Mouse (Mus musculus): ENCODE measurements around the gene Ptp4a2. TPM values are rescaled to one million over a fixed set of nuclear protein-coding genes. Genes with fewer than 3 reads are reported as not detected.
A peak's percentile ranks its signal among the peaks of the same experiment; 100 is the strongest.

Ptp4a2 gene
- polyA plus RNA-seq, 1 experiment from 2014 or later = 355 TPM

GRCm38 (mm10) chr4:129783506-129783905 lies 27.5 kb upstream of the Ptp4a2 start:
- no peak overlapping the region for H3K4me3 ChIP-seq
- WGBS = 83% methylated on average over 5 of the region's 5 CpGs
- H3K36me3 ChIP-seq = no peaks in the 10 kb centered on the region
- no peak for ATAC-seq (ENCODE audit: insufficient number of reproducible peaks, low FRiP score, low TSS enrichment, low read depth)
- no peaks in the 10 kb centered on the region for H3K9me3 ChIP-seq
- peaks cover 19% of the 10 kb centered on the region for H3K4me1 ChIP-seq
- no peak overlapping the region for H3K9ac ChIP-seq
- H3K4me2 ChIP-seq = no peak overlapping the region
- H3K27ac ChIP-seq = no peak overlapping the region
- H3K27me3 ChIP-seq = no peaks in the 10 kb centered on the region

DNA sequence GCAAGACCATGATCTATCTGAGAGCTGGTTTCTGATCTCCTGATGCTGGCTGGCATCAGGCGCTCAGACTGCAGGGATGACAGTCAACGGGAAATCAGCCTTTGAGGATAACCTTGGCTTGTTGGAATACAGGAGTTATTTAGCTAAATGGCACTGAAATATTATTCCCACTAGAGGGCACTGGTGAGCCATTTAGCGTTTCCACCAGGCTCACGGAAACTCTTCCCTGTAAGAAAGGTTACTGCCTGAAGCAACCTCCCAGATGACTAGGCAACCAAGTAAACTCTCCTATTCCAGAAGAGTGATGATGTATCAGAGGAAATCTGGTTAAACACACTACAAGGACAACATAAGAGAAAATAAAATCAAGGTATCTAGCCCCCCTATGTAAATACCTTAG lies 25.8 kb upstream of the Ptp4a2 start:
- Histone ChIP-seq H3K9ac (no peak overlapping the region), H3K4me1 (peaks cover 22% of the 10 kb centered on the region), H3K9me3 (no peaks in the 10 kb centered on the region), H3K4me3 (no peak overlapping the region), H3K27me3 (no peaks in the 10 kb centered on the region), H3K4me2 (no peak overlapping the region), H3K36me3 (no peaks in the 10 kb centered on the region), H3K27ac (no peak overlapping the region)
- no peak for ATAC-seq (ENCODE audit: insufficient number of reproducible peaks, low FRiP score, low TSS enrichment, low read depth)
- WGBS = 4% methylated on average over 4 of the region's 4 CpGs

GRCm38 (mm10) chr4:129788693-129789092 lies 22.3 kb upstream of the Ptp4a2 start:
- Histone ChIP-seq H3K4me3 (no peak overlapping the region), H3K4me2 (no peak overlapping the region), H3K27me3 (no peaks in the 10 kb centered on the region), H3K36me3 (no peaks in the 10 kb centered on the region), H3K27ac (no peak overlapping the region), H3K4me1 (peaks cover 9% of the 10 kb centered on the region), H3K9ac (no peak overlapping the region), H3K9me3 (no peaks in the 10 kb centered on the region)
- 0 out of 2 replicates have a peak, but pooled peaks have one; percentile 30 for ATAC-seq (ENCODE audit: insufficient number of reproducible peaks, low FRiP score, low TSS enrichment, low read depth)
- 21% methylated on average over 8 of the region's 8 CpGs for WGBS

DNA sequence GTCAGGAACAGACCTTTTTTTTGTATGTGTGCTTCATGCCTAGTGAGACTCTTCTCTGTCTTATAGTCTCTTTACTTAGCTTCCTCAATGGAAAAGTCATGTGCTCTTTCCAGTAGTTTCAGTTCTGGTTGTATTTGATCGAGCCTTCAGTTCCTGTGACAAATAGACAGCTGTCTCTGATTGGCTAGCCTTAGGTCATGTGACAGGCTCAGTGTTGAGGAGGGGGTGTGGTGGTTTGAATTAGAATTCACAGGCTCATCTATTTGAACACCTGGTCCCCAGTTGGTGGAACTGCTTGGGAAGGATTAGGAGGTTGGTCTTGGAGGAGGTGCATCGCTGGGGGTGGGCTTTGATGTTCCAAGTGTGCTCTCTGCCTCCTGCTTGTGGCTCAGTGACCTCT lies 21.4 kb upstream of the Ptp4a2 start:
- Histone ChIP-seq H3K27me3 (no peaks in the 10 kb centered on the region), H3K4me1 (peaks cover 18% of the 10 kb centered on the region), H3K9me3 (no peaks in the 10 kb centered on the region), H3K4me3 (no peak overlapping the region), H3K9ac (no peak overlapping the region), H3K4me2 (no peak overlapping the region), H3K36me3 (no peaks in the 10 kb centered on the region), H3K27ac (no peak overlapping the region)
- 91% methylated on average over 2 of the region's 2 CpGs for WGBS
- ATAC-seq (ENCODE audit: insufficient number of reproducible peaks, low FRiP score, low TSS enrichment, low read depth) = no peak

DNA sequence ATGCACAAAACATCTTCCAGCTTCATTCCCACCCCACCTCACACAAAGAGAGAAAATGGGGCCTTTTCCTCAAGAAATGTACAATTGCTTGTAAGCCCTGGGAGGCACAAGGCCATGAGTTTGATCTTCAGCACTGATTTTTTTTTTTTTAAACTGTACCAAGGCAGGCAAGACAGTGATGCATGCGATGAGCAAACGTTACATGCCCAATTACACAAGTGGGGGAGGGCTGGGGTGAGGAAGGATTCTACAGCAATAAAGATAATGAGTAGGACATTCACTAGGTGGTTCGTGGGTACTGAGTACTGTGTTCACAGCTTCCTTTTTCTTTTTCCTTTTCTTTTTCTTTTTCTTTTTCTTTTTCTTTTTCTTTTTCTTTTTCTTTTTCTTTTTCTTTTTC lies 20.5 kb upstream of the Ptp4a2 start:
- Histone ChIP-seq H3K27me3 (no peaks in the 10 kb centered on the region), H3K4me1 (peaks cover 27% of the 10 kb centered on the region), H3K4me2 (no peak overlapping the region), H3K9me3 (no peaks in the 10 kb centered on the region), H3K27ac (no peak overlapping the region), H3K9ac (no peak overlapping the region), H3K4me3 (no peak overlapping the region), H3K36me3 (no peaks in the 10 kb centered on the region)
- no peak for ATAC-seq (ENCODE audit: insufficient number of reproducible peaks, low FRiP score, low TSS enrichment, low read depth)
- 70% methylated on average over 3 of the region's 3 CpGs for WGBS

GRCm38 (mm10) chr4:129791399-129791798 lies 19.6 kb upstream of the Ptp4a2 start:
- peaks cover 35% of the 10 kb centered on the region for H3K4me1 ChIP-seq
- no peak overlapping the region for H3K4me2 ChIP-seq
- H3K27ac ChIP-seq = no peak overlapping the region
- ATAC-seq (ENCODE audit: insufficient number of reproducible peaks, low FRiP score, low TSS enrichment, low read depth) = no peak
- H3K9ac ChIP-seq = no peak overlapping the region
- H3K9me3 ChIP-seq = no peaks in the 10 kb centered on the region
- H3K36me3 ChIP-seq = no peaks in the 10 kb centered on the region
- no peaks in the 10 kb centered on the region for H3K27me3 ChIP-seq
- no peak overlapping the region for H3K4me3 ChIP-seq
- 30% methylated on average over 1 of the region's 1 CpGs for WGBS

GRCm38 (mm10) chr4:129792666-129793202 lies 18.3 kb upstream of the Ptp4a2 start:
- Histone ChIP-seq H3K4me2 (no peak overlapping the region), H3K27me3 (no peaks in the 10 kb centered on the region), H3K9ac (no peak overlapping the region), H3K9me3 (no peaks in the 10 kb centered on the region), H3K36me3 (no peaks in the 10 kb centered on the region), H3K27ac (no peak overlapping the region), H3K4me3 (no peak overlapping the region), H3K4me1 (peaks cover 36% of the 10 kb centered on the region)
- 89% methylated on average over 7 of the region's 7 CpGs for WGBS
- no peak for ATAC-seq (ENCODE audit: insufficient number of reproducible peaks, low FRiP score, low TSS enrichment, low read depth)

DNA sequence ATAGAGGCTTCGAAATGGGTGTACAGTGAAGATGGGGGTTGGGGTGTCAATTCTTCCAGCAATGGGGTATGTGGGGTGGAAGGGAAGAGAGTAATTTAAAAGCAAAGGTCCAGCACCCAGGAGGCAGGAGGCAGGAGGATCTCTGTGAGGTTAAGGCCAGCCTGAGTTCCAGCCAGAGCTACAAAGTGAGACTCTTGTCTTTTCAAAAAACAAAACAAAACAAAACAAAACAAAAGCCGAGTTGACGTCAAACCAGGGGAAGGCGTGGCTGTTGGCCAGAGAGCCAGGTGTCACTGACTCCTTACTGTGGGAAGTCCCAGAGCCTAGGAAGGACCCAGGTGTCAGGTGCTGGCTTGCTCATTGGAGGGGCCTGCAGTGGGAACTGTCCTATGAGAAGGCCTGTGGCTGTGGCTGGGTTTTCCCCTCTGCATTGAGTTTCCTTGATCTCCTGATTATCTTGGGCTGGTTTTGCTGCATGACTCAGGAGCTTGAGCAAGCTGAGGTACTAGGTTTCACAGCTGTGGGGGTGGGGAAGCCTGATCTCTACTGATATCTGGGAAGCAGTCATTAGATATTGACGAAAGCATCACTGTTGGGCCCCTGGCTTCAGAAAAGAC lies 17.2 kb upstream of the Ptp4a2 start:
- Histone ChIP-seq H3K4me1 (peaks cover 34% of the 10 kb centered on the region), H3K36me3 (no peaks in the 10 kb centered on the region), H3K27me3 (no peaks in the 10 kb centered on the region), H3K4me3 (no peak overlapping the region), H3K9me3 (no peaks in the 10 kb centered on the region), H3K4me2 (no peak overlapping the region), H3K9ac (no peak overlapping the region), H3K27ac (no peak overlapping the region; the same call in 1 of the 2 replicates)
- WGBS = 65% methylated on average over 5 of the region's 5 CpGs
- no peak for ATAC-seq (ENCODE audit: insufficient number of reproducible peaks, low FRiP score, low TSS enrichment, low read depth)

DNA sequence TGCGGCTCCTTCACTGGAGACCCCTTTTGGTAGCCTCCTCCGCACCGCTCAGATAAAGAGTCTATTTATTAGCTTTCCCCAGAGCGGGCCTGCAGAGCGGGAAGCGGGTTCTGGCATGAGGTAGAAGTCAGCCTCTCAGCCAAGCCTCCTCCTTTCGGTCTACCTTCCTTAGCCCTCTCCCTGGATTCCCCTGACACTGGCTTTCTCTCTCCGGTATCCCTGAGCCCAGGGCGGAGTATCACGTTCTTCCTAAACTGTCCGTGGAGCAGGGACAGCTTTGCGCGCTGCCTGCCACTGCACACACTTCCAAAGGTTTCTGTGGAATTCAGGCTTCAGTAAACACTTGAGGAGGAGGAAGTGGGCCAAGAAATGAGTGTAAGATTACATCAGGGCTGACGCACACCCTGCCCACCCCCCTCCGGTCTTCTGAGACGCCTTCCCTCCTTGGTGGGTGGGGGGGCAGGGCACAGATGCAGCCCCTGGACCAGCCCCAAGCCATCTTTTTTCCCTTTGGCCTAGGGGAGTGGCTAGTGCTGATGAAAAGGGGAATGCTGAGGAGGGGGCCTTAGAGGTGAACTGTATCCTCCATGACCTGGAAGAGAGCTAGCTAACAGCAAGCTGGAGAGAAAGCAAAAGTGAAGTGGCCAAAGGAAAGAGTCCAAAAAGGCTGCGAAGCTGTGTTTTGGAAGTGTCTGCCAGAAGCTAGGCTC lies 15.7 kb upstream of the Ptp4a2 start:
- peak overlapping the region; percentile 38 for H3K4me2 ChIP-seq
- peaks cover 34% of the 10 kb centered on the region for H3K4me1 ChIP-seq
- peak; percentile 76 for ATAC-seq (ENCODE audit: insufficient number of reproducible peaks, low FRiP score, low TSS enrichment, low read depth)
- H3K9me3 ChIP-seq = no peaks in the 10 kb centered on the region
- H3K36me3 ChIP-seq = no peaks in the 10 kb centered on the region
- no peaks in the 10 kb centered on the region for H3K27me3 ChIP-seq
- 6% methylated on average over 17 of the region's 17 CpGs for WGBS
- peak overlapping the region; percentile 19 for H3K4me3 ChIP-seq
- 0 out of 2 replicates have a peak overlapping the region, but pooled peaks have one; percentile 8 for H3K9ac ChIP-seq
- H3K27ac ChIP-seq = peak overlapping the region; percentile 92

- no peaks in the 10 kb centered on the region for H3K27me3 ChIP-seq
- no peak overlapping the region for H3K9ac ChIP-seq
- H3K36me3 ChIP-seq = no peaks in the 10 kb centered on the region
- H3K27ac ChIP-seq = peak overlapping the region; percentile 92
- ATAC-seq (ENCODE audit: insufficient number of reproducible peaks, low FRiP score, low TSS enrichment, low read depth) = no peak
- H3K4me2 ChIP-seq = peak overlapping the region; percentile 38
- H3K9me3 ChIP-seq = no peaks in the 10 kb centered on the region
- WGBS = 32% methylated on average over 8 of the region's 8 CpGs
- peaks cover 34% of the 10 kb centered on the region for H3K4me1 ChIP-seq
- H3K4me3 ChIP-seq = peak overlapping the region; percentile 19
Measured at GRCm38 (mm10) chr4:129795861-129796260, 15.2 kb upstream of the Ptp4a2 start.

DNA sequence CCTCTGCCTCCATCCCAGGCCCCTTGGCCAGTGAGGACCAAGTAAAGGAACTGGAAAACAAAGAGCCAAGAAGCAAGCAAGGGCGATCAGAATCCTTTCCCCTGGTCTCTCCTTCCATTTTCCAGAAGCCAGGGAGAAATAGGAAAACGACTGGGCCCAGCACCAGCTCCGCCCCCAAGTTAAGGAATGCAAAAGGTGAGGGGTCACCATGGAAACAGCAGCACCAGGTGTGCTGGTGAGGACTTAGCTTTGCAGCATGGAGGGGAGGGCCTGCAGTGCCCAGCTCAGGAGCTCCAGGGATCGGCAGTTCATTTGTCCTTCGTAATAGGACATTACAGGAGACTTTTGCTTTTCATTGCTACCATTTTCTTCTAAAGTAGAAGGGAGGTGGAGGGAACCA lies 13.0 kb upstream of the Ptp4a2 start:
- Histone ChIP-seq H3K9me3 (no peaks in the 10 kb centered on the region), H3K4me2 (no peak overlapping the region), H3K4me3 (no peak overlapping the region), H3K27ac (no peak overlapping the region), H3K36me3 (no peaks in the 10 kb centered on the region), H3K27me3 (no peaks in the 10 kb centered on the region), H3K9ac (no peak overlapping the region), H3K4me1 (peaks cover 31% of the 10 kb centered on the region)
- WGBS = 35% methylated on average over 5 of the region's 5 CpGs
- no peak for ATAC-seq (ENCODE audit: insufficient number of reproducible peaks, low FRiP score, low TSS enrichment, low read depth)

DNA sequence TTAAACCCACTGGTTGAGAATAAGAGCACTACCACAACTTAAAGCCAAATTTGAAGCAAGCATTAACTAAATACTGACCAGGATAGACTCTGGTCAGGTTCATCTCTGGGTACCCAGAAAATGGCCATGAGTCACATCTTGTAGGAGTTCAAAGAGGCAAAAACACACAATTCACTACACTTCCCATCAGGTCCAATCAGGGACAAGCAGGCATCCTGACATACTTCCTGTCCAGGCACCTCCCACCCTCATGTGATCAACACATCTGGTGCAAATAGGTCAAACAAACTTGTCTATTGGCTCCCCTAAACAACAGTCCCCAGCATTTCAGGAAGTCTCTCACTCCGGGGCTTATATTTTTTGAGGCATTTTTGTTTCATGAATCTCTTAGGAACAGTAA lies 7.7 kb upstream of the Ptp4a2 start:
- Histone ChIP-seq H3K4me1 (no peaks in the 10 kb centered on the region), H3K9me3 (no peaks in the 10 kb centered on the region), H3K4me3 (no peak overlapping the region), H3K27ac (no peak overlapping the region), H3K4me2 (no peak overlapping the region), H3K9ac (no peak overlapping the region), H3K36me3 (no peaks in the 10 kb centered on the region), H3K27me3 (no peaks in the 10 kb centered on the region)
- no peak for ATAC-seq (ENCODE audit: insufficient number of reproducible peaks, low FRiP score, low TSS enrichment, low read depth)
- WGBS = 62% methylated on average over 1 of the region's 1 CpGs
